In the genomic region with DNA sequence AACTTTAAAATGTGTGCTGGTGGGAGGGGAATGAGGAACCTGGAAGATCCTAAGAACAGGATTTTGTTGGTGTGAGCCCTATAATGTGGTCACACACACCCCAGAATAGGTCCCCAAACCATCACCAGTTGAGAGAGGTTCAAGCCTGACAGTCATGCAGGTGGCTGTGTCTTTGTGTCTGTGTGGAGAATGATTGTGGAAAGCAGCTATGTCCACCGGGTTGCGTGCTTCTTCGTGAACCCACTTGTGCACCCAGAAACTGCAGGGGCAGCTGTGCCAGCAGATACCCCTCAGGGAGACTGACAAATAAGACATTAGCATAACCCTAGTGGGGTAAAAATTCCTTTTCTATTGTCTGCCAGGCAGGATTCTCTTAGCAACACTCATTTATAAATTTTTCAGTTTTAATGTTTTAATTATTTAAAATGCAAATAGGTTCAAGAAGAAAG, we compare ENCODE assay signal across 28 mouse cellular contexts.
DNase-seq lines count a peak whose midpoint lies in the region; ATAC-seq and TF ChIP-seq lines count a peak whose summit lies in the region.
"Had no signal": no experiment of that assay in that cellular context is flagged by ENCODE, and none has a peak within 500 bp of the region (broad histone marks: within the 10 kb centered on the region; RNA-seq: fewer than 3 reads in every experiment).

No protein-coding gene starts in this region.

- peak; percentile 17 for DNase-seq in embryo, embryonic 10.5 days (ENCODE audit: low spot score)
- DNase-seq in embryo, embryonic 10 days (ENCODE audit: low spot score): no peak
- DNase-seq in neural tube, embryonic 11.5 days (ENCODE audit: low spot score): no peak
- DNase-seq in neural tube, embryonic 10.5 days (ENCODE audit: extremely low spot score, low spot score): no peak
- DNase-seq in hindbrain, postnatal 0 days (ENCODE audit: low spot score): no peak
- DNase-seq in lung, postnatal 36 days: no peak
- DNase-seq in liver: no peak
- DNase-seq: adrenal gland, adult 2 months; cerebellum, adult 8-10 months; cerebellum, postnatal 36 days; heart, postnatal 14 days; kidney, adult 9 months; kidney, postnatal 10 days; layer of hippocampus, postnatal 36 days; lung, embryonic 14.5 days; lung, postnatal 14 days; right cerebral cortex, adult 18-20 months; spleen, adult 18-20 months had no signal

- 0 out of 2 replicates have a peak, but pooled peaks have one; percentile 23 for ATAC-seq in neural tube, embryonic 11.5 days (ENCODE audit: insufficient read depth, low FRiP score, low TSS enrichment)
- ATAC-seq in hindbrain, embryonic 12.5 days (ENCODE audit: low FRiP score): peak; percentile 76
- ATAC-seq in hindbrain, postnatal 0 days: peak; percentile 27
- ATAC-seq: activated CD4-positive, CD25-positive, alpha-beta regulatory T cell, adult 4 months; forebrain, embryonic 16.5 days; intestine, embryonic 16.5 days had no signal

- H3K9ac ChIP-seq in neural tube, embryonic 11.5 days (ENCODE audit: low read length): no peak overlapping the region
- no peak overlapping the region for H3K9ac ChIP-seq in hindbrain, embryonic 12.5 days
- no peak overlapping the region for H3K9ac ChIP-seq in hindbrain, postnatal 0 days (replicated peaks; ENCODE audit: low read length)
- H3K9ac ChIP-seq: limb, embryonic 15.5 days; liver, embryonic 14.5 days; lung, embryonic 14.5 days; midbrain, embryonic 12.5 days had no signal

- WGBS in neural tube, embryonic 11.5 days: 65% methylated on average over 3 of the region's 3 CpGs
- WGBS in hindbrain, embryonic 12.5 days: 42% methylated on average over 3 of the region's 3 CpGs
- 30% methylated on average over 3 of the region's 3 CpGs for WGBS in hindbrain, postnatal 0 days

- H3K4me2 ChIP-seq in neural tube, embryonic 11.5 days (ENCODE audit: low read depth): no peak overlapping the region
- H3K4me2 ChIP-seq in hindbrain, embryonic 12.5 days (replicated peaks): no peak overlapping the region
- no peak overlapping the region for H3K4me2 ChIP-seq in hindbrain, postnatal 0 days (ENCODE audit: low read depth, low read length)
- H3K4me2 ChIP-seq: limb, embryonic 15.5 days; lung, embryonic 14.5 days; midbrain, embryonic 12.5 days had no signal

- H3K27ac ChIP-seq in neural tube, embryonic 11.5 days (ENCODE audit: low read depth, low read length): no peak overlapping the region
- peak overlapping the region; percentile 55; the same call in 1 of the 2 replicates for H3K27ac ChIP-seq in hindbrain, embryonic 12.5 days
- no peak overlapping the region for H3K27ac ChIP-seq in hindbrain, postnatal 0 days
- H3K27ac ChIP-seq: limb, embryonic 10.5 days; limb, embryonic 15.5 days; liver, embryonic 14.5 days; midbrain, embryonic 12.5 days had no signal

- no peak overlapping the region for H3K4me3 ChIP-seq in neural tube, embryonic 11.5 days (ENCODE audit: low read depth, low read length)
- no peak overlapping the region for H3K4me3 ChIP-seq in hindbrain, embryonic 12.5 days
- no peak overlapping the region for H3K4me3 ChIP-seq in hindbrain, postnatal 0 days (ENCODE audit: low read length)
- H3K4me3 ChIP-seq: erythroblast, embryonic 14.5 days; limb, embryonic 10.5 days; limb, embryonic 15.5 days; midbrain, embryonic 12.5 days had no signal

- H3K27me3 ChIP-seq in neural tube, embryonic 11.5 days (ENCODE audit: control insufficient read depth, insufficient read depth, low read length): no peaks in the 10 kb centered on the region
- 0 out of 2 replicates have a peak, but pooled peaks cover 10% of the 10 kb centered on the region for H3K27me3 ChIP-seq in hindbrain, embryonic 12.5 days
- H3K27me3 ChIP-seq in hindbrain, postnatal 0 days (ENCODE audit: insufficient read depth, low read length): no peaks in the 10 kb centered on the region
- H3K27me3 ChIP-seq: CH12.LX; limb, embryonic 15.5 days; midbrain, embryonic 12.5 days had no signal

- H3K36me3 ChIP-seq in neural tube, embryonic 11.5 days (ENCODE audit: control insufficient read depth, insufficient read depth, low read length): no peaks in the 10 kb centered on the region
- no peaks in the 10 kb centered on the region for H3K36me3 ChIP-seq in hindbrain, embryonic 12.5 days
- H3K36me3 ChIP-seq in hindbrain, postnatal 0 days (ENCODE audit: insufficient read depth, low read length): no peaks in the 10 kb centered on the region
- H3K36me3 ChIP-seq: limb, embryonic 10.5 days; limb, embryonic 15.5 days; midbrain, embryonic 12.5 days had no signal

- H3K9me3 ChIP-seq in neural tube, embryonic 11.5 days (ENCODE audit: control insufficient read depth, low read length): no peaks in the 10 kb centered on the region
- H3K9me3 ChIP-seq in hindbrain, embryonic 12.5 days (replicated peaks): no peaks in the 10 kb centered on the region
- no peaks in the 10 kb centered on the region for H3K9me3 ChIP-seq in hindbrain, postnatal 0 days (ENCODE audit: low read length)
- H3K9me3 ChIP-seq: limb, embryonic 10.5 days; limb, embryonic 15.5 days; midbrain, embryonic 12.5 days had no signal

- no peaks in the 10 kb centered on the region for H3K4me1 ChIP-seq in neural tube, embryonic 11.5 days (ENCODE audit: control insufficient read depth, insufficient read depth, low read length)
- peaks cover 20% of the 10 kb centered on the region for H3K4me1 ChIP-seq in hindbrain, embryonic 12.5 days
- no peaks in the 10 kb centered on the region for H3K4me1 ChIP-seq in hindbrain, postnatal 0 days (ENCODE audit: insufficient read depth, low read length)
- H3K4me1 ChIP-seq: limb, embryonic 10.5 days; limb, embryonic 15.5 days; midbrain, embryonic 12.5 days had no signal

- TF ChIP-seq CTCF in hindbrain, postnatal 0 days (IDR thresholded peaks at IDR 0.05; ENCODE audit: low read depth): no peak

Comparison
In these comparisons a context has a peak if more than half of its experiments do, and no peak if none do; other contexts are left out.
1. ATAC-seq: peak in every context shown above with its lines; median percentile 76 in hindbrain, embryonic 12.5 days; 27 in hindbrain, postnatal 0 days; 23 in neural tube, embryonic 11.5 days.